Mouse (Mus musculus) limb, embryonic 11.5 days (tissue): ENCODE data around the gene Ces3b. TPM values are rescaled to one million over a fixed set of nuclear protein-coding genes. Genes with fewer than 3 reads are reported as not detected.
"Not testable (repeated sequence)": the region's sequence is repeated elsewhere in the genome, so short reads cannot be mapped to it uniquely, and the experiment has no call there.

Experiments
- ATAC-seq: fragments of 200-750 bp; cut with Nextera tagmentation; 2 replicates; pipeline ENCODE4 v1.8.0; 2017; ENCODE audit warnings: low read depth; ENCODE audit not compliant: insufficient number of reproducible peaks, low FRiP score, low TSS enrichment
- DNase-seq: peaks from one replicate; pipeline ENCODE4 v3.0.0-alpha.2; 2015; ENCODE audit warnings: low spot score
- H3K27ac ChIP-seq: fragments of 300-500 bp; sonication (generic); replicated peaks from 2 replicates; pipeline ENCODE4 v1.5.1; 2014; ENCODE audit warnings: low read depth, mild to moderate bottlenecking, low read length
- H3K27me3 ChIP-seq: fragments of 300-500 bp; sonication (generic); 2 replicates; pipeline ENCODE4 v1.6.1; 2014; ENCODE audit warnings: mild to moderate bottlenecking, low read length, mixed read lengths; ENCODE audit not compliant: control insufficient read depth, insufficient read depth
- H3K36me3 ChIP-seq: fragments of 300-500 bp; sonication (generic); 2 replicates; pipeline ENCODE4 v1.6.1; 2014; ENCODE audit warnings: mild to moderate bottlenecking, low read length, moderate library complexity, mixed read lengths; ENCODE audit not compliant: control insufficient read depth, insufficient read depth
- H3K4me1 ChIP-seq: fragments of 300-500 bp; sonication (generic); 2 replicates; pipeline ENCODE4 v1.6.1; 2014; ENCODE audit warnings: low read length, mixed read lengths; ENCODE audit not compliant: control insufficient read depth, insufficient read depth
- H3K4me2 ChIP-seq: fragments of 300-500 bp; sonication (generic); 2 replicates; pipeline ENCODE4 v1.6.1; 2014; ENCODE audit warnings: low read depth, mild to moderate bottlenecking, moderate library complexity; ENCODE audit not compliant: severe bottlenecking
- H3K4me3 ChIP-seq: fragments of 300-500 bp; sonication (generic); 2 replicates; pipeline ENCODE4 v1.5.1; 2014; ENCODE audit warnings: low read depth, low read length
- H3K9ac ChIP-seq: fragments of 300-500 bp; sonication (generic); 2 replicates; pipeline ENCODE4 v1.6.1; 2014; ENCODE audit warnings: mild to moderate bottlenecking, low read length
- H3K9me3 ChIP-seq: fragments of 300-500 bp; sonication (generic); 2 replicates; pipeline ENCODE4 v1.6.1; 2016; ENCODE audit warnings: low read length; ENCODE audit not compliant: control insufficient read depth
- WGBS: fragments of 180-500 bp; shearing (Covaris S2); extraction: QIAGEN DNeasy Blood & Tissue Kit; methylation state at CpG from one replicate; pipeline ENCODE4 v1.1.7; 2014; 5-methylcytosine and 5-hydroxymethylcytosine counted together
- polyA plus RNA-seq: library from polyadenylated mRNA; unstranded; fragments of >200 nt; fragmentation: Nextera tagmentation; extraction: Ambion mirVana; gene quantifications from 2 replicates; pipeline ENCODE4 v1.2.1, GENCODE M21; 2014

The Ces3b gene
- not detected in 2 replicates for polyA plus RNA-seq

DNA sequence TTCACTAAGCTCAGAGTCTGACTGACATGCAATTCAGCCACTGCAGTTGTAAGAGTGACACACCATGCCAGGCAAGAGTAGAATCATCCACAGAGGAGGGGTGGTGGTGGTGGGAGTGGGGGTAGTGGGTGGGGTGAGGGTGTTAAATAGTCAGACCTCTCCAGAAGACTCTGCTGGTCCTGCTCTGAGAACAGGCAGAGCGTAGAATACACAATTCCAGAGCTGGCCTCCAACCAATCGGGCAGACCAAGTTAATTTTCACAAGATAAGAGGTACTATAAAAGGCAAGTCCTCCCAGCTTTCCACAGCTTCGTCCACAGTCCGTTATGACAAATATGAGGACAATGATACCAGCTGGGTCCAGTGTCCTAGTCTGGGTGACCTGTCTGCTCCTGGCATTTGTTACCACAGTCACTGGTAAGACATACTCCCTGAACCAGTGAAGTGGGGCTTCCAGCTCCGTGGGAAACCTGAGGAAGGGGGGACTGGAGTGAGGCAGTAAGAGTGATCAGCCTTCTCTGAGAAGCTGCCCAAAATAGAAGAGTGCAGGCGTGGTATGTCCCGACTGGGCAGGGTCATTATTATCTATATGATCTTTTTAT lies at the start of gene Ces3b:
TSS of gene Ces3b (plus strand) at position 305 of the 602 bp plus-strand sequence.
- H3K4me3 ChIP-seq, result no peak within 1 kb of the TSS
- H3K9ac ChIP-seq, result no peak within 1 kb of the TSS
- H3K36me3 ChIP-seq, result no peaks in the 10 kb centered on the region
- 73% methylated on average over 7 of the region's 7 CpGs for WGBS
- H3K4me1 ChIP-seq, result no peaks in the 10 kb centered on the region
- H3K27me3 ChIP-seq, result no peaks in the 10 kb centered on the region
- H3K27ac ChIP-seq, result no peak within 1 kb of the TSS
- no peaks in the 10 kb centered on the region for H3K9me3 ChIP-seq
- ATAC-seq (no peak), DNase-seq (no peak)
- H3K4me2 ChIP-seq, result no peak within 1 kb of the TSS

DNA sequence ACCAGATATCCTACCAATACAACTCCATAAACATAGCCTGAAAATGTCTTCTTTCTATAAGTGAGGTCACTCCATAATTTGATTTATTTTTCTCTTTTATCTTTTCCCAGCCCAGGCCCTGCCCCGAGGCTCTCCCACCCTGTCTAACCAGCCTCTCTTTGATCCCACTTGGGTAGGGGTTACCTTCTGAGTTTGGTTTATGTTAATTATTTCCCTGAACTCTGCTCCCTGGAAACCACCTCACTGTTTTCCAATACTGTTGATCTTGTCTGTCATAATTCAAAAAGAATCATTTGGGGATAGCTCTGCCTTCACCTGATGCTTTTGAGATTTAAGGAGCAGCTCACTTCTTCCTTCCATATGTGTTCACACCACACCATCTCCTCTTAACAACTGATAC lies 40.0 kb upstream of the Ces3b start:
- H3K9ac ChIP-seq, result no peak overlapping the region
- DNase-seq, result no peak
- H3K4me2 ChIP-seq, result no peak overlapping the region
- no peak for ATAC-seq
- no peak overlapping the region for H3K27ac ChIP-seq
- no peaks in the 10 kb centered on the region for H3K4me1 ChIP-seq
- H3K36me3 ChIP-seq, result no peaks in the 10 kb centered on the region
- WGBS, result 51% methylated on average over 1 of the region's 1 CpGs
- no peaks in the 10 kb centered on the region for H3K9me3 ChIP-seq
- H3K27me3 ChIP-seq, result no peaks in the 10 kb centered on the region
- no peak overlapping the region for H3K4me3 ChIP-seq

DNA sequence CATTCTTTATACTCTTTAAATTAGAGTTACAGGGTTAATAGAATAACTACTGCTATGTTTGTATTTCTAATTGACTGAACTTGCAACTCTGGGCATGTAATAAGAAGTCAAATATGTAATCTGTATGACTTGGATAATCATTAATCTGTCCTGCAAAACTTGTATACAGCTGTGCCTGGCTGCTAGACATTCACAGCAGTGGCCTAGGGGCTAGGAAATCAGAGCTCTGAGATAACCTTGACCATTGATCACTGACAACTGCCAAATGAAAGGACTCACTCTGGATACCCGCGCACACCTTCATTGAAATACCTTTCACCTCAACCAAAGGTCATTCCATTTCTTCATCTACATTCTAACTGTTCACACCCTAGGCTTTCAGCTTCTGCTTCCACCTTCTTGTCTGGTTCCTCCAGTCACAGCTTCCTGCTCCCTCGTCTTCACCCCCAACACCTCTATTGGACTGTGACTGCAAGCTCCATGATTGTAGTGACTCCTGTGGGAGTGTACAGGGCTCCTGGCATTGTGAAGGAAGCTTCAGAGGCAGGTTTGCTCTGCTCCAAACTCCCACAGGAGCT lies 37.6 kb upstream of the Ces3b start:
- Histone ChIP-seq H3K27ac (no peak overlapping the region), H3K9ac (no peak overlapping the region), H3K4me1 (no peaks in the 10 kb centered on the region), H3K9me3 (no peaks in the 10 kb centered on the region), H3K27me3 (no peaks in the 10 kb centered on the region), H3K4me3 (no peak overlapping the region), H3K4me2 (no peak overlapping the region), H3K36me3 (no peaks in the 10 kb centered on the region)
- DNase-seq (no peak), ATAC-seq (no peak)
- WGBS, result 88% methylated on average over 3 of the region's 3 CpGs

DNA sequence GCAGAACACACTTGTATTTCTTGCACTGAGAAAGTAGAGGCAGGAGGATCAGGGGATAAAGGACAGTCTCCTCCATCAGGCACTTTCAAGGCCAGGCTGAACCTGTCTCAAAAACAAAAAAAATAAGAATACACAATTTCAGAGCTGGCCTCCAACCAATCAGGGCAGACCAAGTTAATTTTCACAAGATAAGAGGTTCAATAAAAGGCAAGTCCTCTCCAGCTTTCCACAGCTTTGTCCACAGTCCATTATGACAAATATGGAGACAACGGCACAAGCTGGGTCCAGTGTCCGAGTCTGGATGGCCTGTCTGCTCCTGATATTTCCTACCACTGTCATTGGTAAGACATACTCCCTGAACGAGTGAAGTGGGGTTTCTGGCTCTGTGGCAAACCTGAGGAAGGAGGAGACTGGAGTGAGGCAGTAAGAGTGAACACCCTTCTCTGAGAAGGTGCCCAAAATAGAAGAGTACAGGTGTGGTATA lies 35.1 kb upstream of the Ces3b start, which contains the start of gene Ces3a:
TSS of gene Ces3a (plus strand) at position 231 of the 484 bp plus-strand sequence.
- no peak for ATAC-seq
- no peak within 1 kb of the TSS for H3K4me3 ChIP-seq
- no peak within 1 kb of the TSS for H3K27ac ChIP-seq
- H3K27me3 ChIP-seq, result no peaks in the 10 kb centered on the region
- H3K36me3 ChIP-seq, result no peaks in the 10 kb centered on the region
- H3K4me2 ChIP-seq, result no peak within 1 kb of the TSS
- no peak for DNase-seq
- no peaks in the 10 kb centered on the region for H3K4me1 ChIP-seq
- WGBS, result 83% methylated on average over 3 of the region's 3 CpGs
- H3K9ac ChIP-seq, result no peak within 1 kb of the TSS
- H3K9me3 ChIP-seq, result no peaks in the 10 kb centered on the region

DNA sequence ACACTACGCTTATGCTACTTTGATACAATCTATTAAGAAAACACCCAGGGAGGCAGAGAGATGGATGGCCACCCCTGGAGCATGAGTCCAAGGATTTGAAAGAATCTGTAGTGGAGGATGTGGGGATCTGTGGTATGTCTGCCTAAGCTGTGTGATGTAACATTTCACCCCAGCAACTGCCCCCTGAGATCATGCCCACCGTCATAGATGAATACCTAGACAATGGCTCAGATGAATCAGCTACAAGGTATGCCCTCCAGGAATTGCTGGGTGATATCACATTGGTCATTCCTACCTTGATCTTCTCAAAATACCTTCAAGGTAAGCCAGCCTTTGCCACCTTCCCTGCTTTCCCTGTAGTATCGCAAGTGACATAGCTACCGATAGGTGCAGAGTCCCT lies 27.3 kb upstream of the Ces3b start:
- WGBS, result 91% methylated on average over 4 of the region's 4 CpGs
- Histone ChIP-seq H3K9me3 (no peaks in the 10 kb centered on the region), H3K4me1 (no peaks in the 10 kb centered on the region), H3K27ac (no peak overlapping the region), H3K27me3 (no peaks in the 10 kb centered on the region), H3K4me2 (no peak overlapping the region), H3K36me3 (no peaks in the 10 kb centered on the region), H3K4me3 (no peak overlapping the region), H3K9ac (no peak overlapping the region)
- DNase-seq (no peak), ATAC-seq (no peak)

DNA sequence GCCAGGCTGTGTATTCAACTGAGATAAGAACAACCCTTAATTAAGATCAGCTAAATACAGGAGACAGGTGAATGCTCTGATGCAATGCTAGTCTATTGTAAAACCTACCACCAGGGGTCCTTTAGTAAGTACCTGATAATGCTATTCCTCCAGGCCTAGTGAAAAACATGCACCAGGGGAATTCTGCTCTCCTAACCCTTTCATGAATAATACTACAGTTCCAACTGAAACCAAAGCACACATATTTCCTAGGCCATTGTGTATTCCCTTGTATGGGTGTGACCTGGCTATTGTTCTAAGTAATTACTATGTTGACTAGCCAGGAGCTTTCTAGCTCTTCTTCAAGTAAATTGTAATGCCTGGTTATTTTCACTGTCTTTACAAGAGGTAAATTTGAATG lies 23.5 kb upstream of the Ces3b start:
- H3K27ac ChIP-seq, result no peak overlapping the region
- H3K4me2 ChIP-seq, result no peak overlapping the region

DNA sequence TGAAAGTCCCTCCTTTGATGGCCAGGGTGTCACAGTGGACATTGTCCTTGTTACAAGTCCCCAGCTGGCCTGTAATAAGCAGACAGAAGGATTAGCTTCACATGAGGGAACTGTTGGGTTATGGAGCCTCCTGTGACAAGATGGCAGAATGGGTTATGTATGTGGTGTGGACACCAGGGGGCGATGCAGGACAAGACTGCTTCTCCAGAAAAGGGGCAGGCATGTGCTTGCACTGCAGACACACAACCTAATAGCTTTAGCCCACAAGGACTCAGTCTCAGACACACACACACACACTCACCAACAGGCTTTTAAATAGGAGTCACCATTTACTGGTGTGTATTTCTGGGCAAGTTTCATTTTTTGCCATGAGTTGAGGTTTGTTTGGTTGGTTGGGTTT lies 16.8 kb upstream of the Ces3b start:
- H3K27ac ChIP-seq, result no peak overlapping the region
- H3K9me3 ChIP-seq, result no peaks in the 10 kb centered on the region
- no peaks in the 10 kb centered on the region for H3K27me3 ChIP-seq
- 8% methylated on average over 1 of the region's 1 CpGs for WGBS
- no peaks in the 10 kb centered on the region for H3K4me1 ChIP-seq
- H3K36me3 ChIP-seq, result no peaks in the 10 kb centered on the region
- no peak overlapping the region for H3K4me3 ChIP-seq
- DNase-seq (peak; percentile 78), ATAC-seq (peak; percentile 44; the same call in 1 of the 2 replicates)
- no peak overlapping the region for H3K9ac ChIP-seq
- no peak overlapping the region for H3K4me2 ChIP-seq

More for the DNA sequence above, 23.5 kb upstream of the Ces3b start:
- H3K4me1 ChIP-seq, result no peaks in the 10 kb centered on the region
- H3K9me3 ChIP-seq, result no peaks in the 10 kb centered on the region
- H3K36me3 ChIP-seq, result no peaks in the 10 kb centered on the region
- ATAC-seq, result no peak
- no peak overlapping the region for H3K9ac ChIP-seq
- no peak for DNase-seq
- H3K27me3 ChIP-seq, result no peaks in the 10 kb centered on the region
- no peak overlapping the region for H3K4me3 ChIP-seq

DNA sequence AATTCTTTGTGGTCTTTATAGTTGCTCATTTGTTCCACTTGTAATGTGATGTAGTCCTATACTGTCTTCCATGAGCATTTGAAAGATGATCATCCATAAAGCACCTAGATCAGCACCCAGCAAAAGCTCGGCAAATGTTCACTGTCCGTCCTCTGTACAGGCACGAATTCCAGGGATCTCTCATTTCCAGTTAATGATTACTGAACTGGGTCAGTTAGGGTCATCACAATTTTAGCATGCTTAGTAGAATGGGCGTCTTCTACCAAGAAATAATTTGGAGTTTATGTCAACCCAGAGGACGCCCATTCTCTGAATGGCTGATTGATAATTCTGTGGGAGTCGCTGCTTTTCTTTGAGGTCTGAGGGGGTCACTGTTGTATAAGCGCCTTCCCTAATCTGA lies 15.6 kb upstream of the Ces3b start:
- H3K4me3 ChIP-seq, H3K9me3 ChIP-seq, H3K36me3 ChIP-seq, H3K27ac ChIP-seq, H3K4me2 ChIP-seq, H3K9ac ChIP-seq, DNase-seq, ATAC-seq, H3K27me3 ChIP-seq, H3K4me1 ChIP-seq: not testable (repeated sequence)
- WGBS, result 79% methylated on average over 7 of the region's 7 CpGs

DNA sequence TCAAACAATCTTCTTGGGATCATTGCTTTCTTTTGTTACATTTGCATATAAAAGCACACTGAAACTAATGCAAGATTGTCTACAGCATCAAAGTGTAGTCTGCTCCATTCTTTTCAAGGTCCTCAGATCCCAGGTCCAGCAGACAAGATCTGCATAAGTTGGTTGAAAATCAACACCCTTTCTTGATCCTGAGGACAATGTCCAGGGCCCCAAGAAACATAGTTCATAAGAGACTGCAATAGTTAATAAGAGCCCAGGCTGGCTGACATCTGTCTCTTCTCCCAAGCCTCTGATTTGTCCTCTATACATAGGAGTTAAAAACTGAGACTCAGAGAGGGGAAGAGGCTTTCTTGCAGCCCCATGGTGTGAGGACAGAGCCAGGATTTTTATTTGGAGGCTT lies 14.6 kb upstream of the Ces3b start:
- no peak for ATAC-seq
- Histone ChIP-seq H3K27me3 (no peaks in the 10 kb centered on the region), H3K4me1 (no peaks in the 10 kb centered on the region), H3K9ac (no peak overlapping the region), H3K4me2 (no peak overlapping the region), H3K36me3 (no peaks in the 10 kb centered on the region), H3K27ac (no peak overlapping the region), H3K9me3 (no peaks in the 10 kb centered on the region), H3K4me3 (no peak overlapping the region)
- no peak for DNase-seq
